In genomic region chr9:24502571-24503004, GRCm38 (mm10) we compare ENCODE assay signal across 8 mouse cellular contexts. TPM values are rescaled to one million over a fixed set of nuclear protein-coding genes. Genes with fewer than 3 reads are reported as not detected.
DNase-seq lines count a peak whose midpoint lies in the region; ATAC-seq and TF ChIP-seq lines count a peak whose summit lies in the region.

No protein-coding gene starts in this region.

- H3K4me2 ChIP-seq in kidney, embryonic 14.5 days (replicated peaks; ENCODE audit: low read depth, low read length) = peak overlapping the region; percentile 52
- H3K4me2 ChIP-seq in liver, postnatal 0 days (ENCODE audit: low read depth, low read length) = peak overlapping the region; percentile 82
- H3K4me2 ChIP-seq in neural tube, embryonic 13.5 days = peak overlapping the region; percentile 78

- TF ChIP-seq CTCF in E14TG2a.4 (conservative IDR thresholded peaks at IDR 0.05; ENCODE audit: low read length) = no peak
- TF ChIP-seq CTCF in liver, postnatal 0 days (IDR thresholded peaks at IDR 0.05; ENCODE audit: low read depth) = no peak

- no peak for TF ChIP-seq EP300 in liver, postnatal 0 days (IDR thresholded peaks at IDR 0.05; ENCODE audit: low read depth)

- peak overlapping the region; percentile 84 for H3K27ac ChIP-seq in kidney, embryonic 14.5 days (ENCODE audit: low read depth, low read length)
- H3K27ac ChIP-seq in liver, postnatal 0 days (ENCODE audit: low read depth) = peak overlapping the region; percentile 94
- H3K27ac ChIP-seq in neural tube, embryonic 13.5 days (replicated peaks) = peak overlapping the region; percentile 92

- peaks cover 66% of the 10 kb centered on the region for H3K4me1 ChIP-seq in E14TG2a.4 (replicated peaks; ENCODE audit: low read depth, low read length)
- H3K4me1 ChIP-seq in kidney, embryonic 14.5 days (ENCODE audit: control insufficient read depth, insufficient read depth, low read length) = peaks cover 11% of the 10 kb centered on the region; the same call in 1 of the 2 replicates
- H3K4me1 ChIP-seq in liver, postnatal 0 days (ENCODE audit: insufficient read depth) = peaks cover 30% of the 10 kb centered on the region
- H3K4me1 ChIP-seq in neural tube, embryonic 13.5 days (replicated peaks) = peaks cover 31% of the 10 kb centered on the region

- WGBS in kidney, embryonic 14.5 days = under 1% methylated on average over 46 of the region's 48 CpGs
- 0% methylated on average over 39 of the region's 48 CpGs for WGBS in liver, postnatal 0 days (ENCODE audit: insufficient replicate concordance)
- under 1% methylated on average over 40 of the region's 48 CpGs for WGBS in neural tube, embryonic 13.5 days

- DNase-seq in cerebellum, adult 11-12 months = no peak
- peak; percentile 23 to 54 for DNase-seq in cerebellum, postnatal 4 days (ENCODE audit: low spot score in 2 of 2)
- peak; percentile 36 for DNase-seq in gastrocnemius, adult 18-20 months (ENCODE audit: low spot score)
- peak; percentile 69 for DNase-seq in liver, postnatal 0 days

- 0 out of 2 replicates have a peak, but pooled peaks cover 6% of the 10 kb centered on the region for H3K36me3 ChIP-seq in E14TG2a.4 (ENCODE audit: insufficient read depth, low read length)
- no peaks in the 10 kb centered on the region for H3K36me3 ChIP-seq in kidney, embryonic 14.5 days (ENCODE audit: control insufficient read depth, insufficient read depth, low read length)
- no peaks in the 10 kb centered on the region for H3K36me3 ChIP-seq in liver, postnatal 0 days (replicated peaks; ENCODE audit: insufficient read depth, low read length)
- no peaks in the 10 kb centered on the region for H3K36me3 ChIP-seq in neural tube, embryonic 13.5 days

- peak; percentile 71 for ATAC-seq in cerebellum, adult (ENCODE audit: insufficient number of reproducible peaks, low FRiP score, low TSS enrichment)
- ATAC-seq in kidney, embryonic 14.5 days (ENCODE audit: low FRiP score, low TSS enrichment) = peak; percentile 90
- peak; percentile 76 for ATAC-seq in liver, postnatal 0 days
- ATAC-seq in neural tube, embryonic 13.5 days (ENCODE audit: low read depth) = peak; percentile 90

- no peaks in the 10 kb centered on the region for H3K27me3 ChIP-seq in E14TG2a.4 (ENCODE audit: insufficient read depth, low read length)
- H3K27me3 ChIP-seq in kidney, embryonic 14.5 days (ENCODE audit: control insufficient read depth, insufficient read depth, low read length) = no peaks in the 10 kb centered on the region
- H3K27me3 ChIP-seq in liver, postnatal 0 days (ENCODE audit: insufficient read depth, low read length) = no peaks in the 10 kb centered on the region
- H3K27me3 ChIP-seq in neural tube, embryonic 13.5 days = no peaks in the 10 kb centered on the region

- H3K9ac ChIP-seq in kidney, embryonic 14.5 days (ENCODE audit: low read depth, low read length) = peak overlapping the region; percentile 87
- H3K9ac ChIP-seq in liver, postnatal 0 days (replicated peaks) = peak overlapping the region; percentile 83
- H3K9ac ChIP-seq in neural tube, embryonic 13.5 days = peak overlapping the region; percentile 86

- peak overlapping the region; percentile 91 for H3K4me3 ChIP-seq in E14TG2a.4 (replicated peaks; ENCODE audit: low read length)
- peak overlapping the region; percentile 72 for H3K4me3 ChIP-seq in kidney, embryonic 14.5 days (ENCODE audit: low read length)
- peak overlapping the region; percentile 75 for H3K4me3 ChIP-seq in liver, postnatal 0 days (ENCODE audit: low read depth, low read length)
- peak overlapping the region; percentile 74 for H3K4me3 ChIP-seq in neural tube, embryonic 13.5 days

- H3K9me3 ChIP-seq in E14TG2a.4 (ENCODE audit: low read length) = no peaks in the 10 kb centered on the region
- no peaks in the 10 kb centered on the region for H3K9me3 ChIP-seq in kidney, embryonic 14.5 days (ENCODE audit: control insufficient read depth, low read length)
- no peaks in the 10 kb centered on the region for H3K9me3 ChIP-seq in liver, postnatal 0 days (ENCODE audit: low read length)
- no peaks in the 10 kb centered on the region for H3K9me3 ChIP-seq in neural tube, embryonic 13.5 days

RNA-seq across cellular contexts. Expression of gene Dpy19l1, which starts 0.4 kb away (rescaled TPM):
- total RNA-seq in gastrocnemius, adult 18-20 months (2021) = 1 to 10 TPM; 2.9 to 3.4 TPM
- 16.4 and 17.8 TPM in 2 replicates for polyA plus RNA-seq in kidney, embryonic 14.5 days (2014; fragmentation: Nextera tagmentation; extraction: Ambion mirVana)
- 7.5 and 8.9 TPM in 2 replicates for polyA plus RNA-seq in liver, postnatal 0 days (2015; fragmentation: Nextera tagmentation; extraction: Ambion mirVana)
- polyA plus RNA-seq in neural tube, embryonic 13.5 days (2015; fragmentation: Nextera tagmentation; extraction: Ambion mirVana) = 9.3 and 11.1 TPM in 2 replicates
